Mouse (Mus musculus) midbrain, embryonic 14.5 days (tissue): ENCODE measurements around the gene Slc22a6. TPM values are rescaled to one million over a fixed set of nuclear protein-coding genes. Genes with fewer than 3 reads are reported as not detected.

Experiments
- polyA plus RNA-seq: library from polyadenylated mRNA; unstranded; fragments of >200 nt; fragmentation: Nextera tagmentation; extraction: Ambion mirVana; gene quantifications from 2 replicates; pipeline ENCODE4 v1.2.1, GENCODE M21; 2014

Slc22a6 gene
- polyA plus RNA-seq, 1 experiment from 2014 or later, result 8.0 TPM

Other genes with a start within 250 kb of the Slc22a6 start
- 0.11 TPM in 1 of 2 replicates, not detected in the other for gene Slc22a30, start 212.9 kb upstream of the Slc22a6 start, polyA plus RNA-seq
- 4.5 and 6.4 TPM in 2 replicates for gene Slc22a8, start 26.8 kb upstream of the Slc22a6 start, polyA plus RNA-seq
- 0.19 and 0.45 TPM in 2 replicates for gene Chrm1, start 45.8 kb downstream of the Slc22a6 start, polyA plus RNA-seq
- gene Slc3a2, start 105.3 kb downstream of the Slc22a6 start, polyA plus RNA-seq, result 157 TPM in 2 replicates
- 89.1 and 95.7 TPM in 2 replicates for gene Wdr74, start 117.8 kb downstream of the Slc22a6 start, polyA plus RNA-seq
- 0.97 and 1.1 TPM in 2 replicates for gene 1700092M07Rik, start 122.7 kb downstream of the Slc22a6 start, polyA plus RNA-seq
- gene Stx5a, start 123.4 kb downstream of the Slc22a6 start, polyA plus RNA-seq, result 102 and 110 TPM in 2 replicates
- gene Nxf1, start 139.0 kb downstream of the Slc22a6 start, polyA plus RNA-seq, result 146 and 171 TPM in 2 replicates
- gene Tmem223, start 153.0 kb downstream of the Slc22a6 start, polyA plus RNA-seq, result 270 and 278 TPM in 2 replicates
- gene Tmem179b, start 156.4 kb downstream of the Slc22a6 start, polyA plus RNA-seq, result 24.8 and 32.4 TPM in 2 replicates
- 18.0 and 21.0 TPM in 2 replicates for gene Taf6l, start 168.4 kb downstream of the Slc22a6 start, polyA plus RNA-seq
- gene Polr2g, start 180.5 kb downstream of the Slc22a6 start, polyA plus RNA-seq, result 156 and 165 TPM in 2 replicates
- 7.2 and 7.9 TPM in 2 replicates for gene Zbtb3, start 184.5 kb downstream of the Slc22a6 start, polyA plus RNA-seq
- 37.5 and 55.8 TPM in 2 replicates for gene Ttc9c, start 201.3 kb downstream of the Slc22a6 start, polyA plus RNA-seq
- gene Hnrnpul2, start 202.0 kb downstream of the Slc22a6 start, polyA plus RNA-seq, result 8.8 and 9.6 TPM in 2 replicates
- not detected in 2 replicates for gene AC129217.1, start 211.7 kb downstream of the Slc22a6 start, polyA plus RNA-seq
- 78.2 and 98.7 TPM in 2 replicates for gene Bscl2, start 219.4 kb downstream of the Slc22a6 start, polyA plus RNA-seq
- gene Gng3, start 221.2 kb downstream of the Slc22a6 start, polyA plus RNA-seq, result 466 and 598 TPM in 2 replicates
- gene Lrrn4cl, start 232.7 kb downstream of the Slc22a6 start, polyA plus RNA-seq, result 0.28 and 0.62 TPM in 2 replicates